Mouse (Mus musculus): ENCODE measurements around the gene Olfr1451.
"Not testable (repeated sequence)": the region's sequence is repeated elsewhere in the genome, so short reads cannot be mapped to it uniquely, and the experiment has no call there.

Gene Olfr1451

DNA sequence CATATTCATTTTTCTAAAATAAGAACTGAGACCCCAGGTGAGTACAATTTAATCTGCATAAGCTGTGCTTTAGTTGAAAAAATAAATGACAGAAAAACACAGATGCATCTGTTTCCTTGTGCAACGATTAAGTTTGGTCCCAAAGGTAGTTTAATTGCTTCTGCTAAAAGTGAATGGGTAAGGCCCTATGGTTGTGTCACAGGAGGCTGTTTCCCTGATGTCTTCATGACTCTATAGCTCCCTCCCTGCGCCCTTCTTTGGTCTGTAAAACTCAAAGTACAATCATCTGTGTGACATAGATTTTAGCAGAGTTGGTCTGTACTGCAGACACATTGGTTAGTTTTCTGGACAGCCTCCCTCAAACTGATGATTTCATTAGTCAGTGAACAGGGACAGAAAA, at the start of gene Olfr1451:
Olfr1451 (plus strand) TSS at position 301 of the 400 bp plus-strand sequence.
- no peak for DNase-seq

DNA sequence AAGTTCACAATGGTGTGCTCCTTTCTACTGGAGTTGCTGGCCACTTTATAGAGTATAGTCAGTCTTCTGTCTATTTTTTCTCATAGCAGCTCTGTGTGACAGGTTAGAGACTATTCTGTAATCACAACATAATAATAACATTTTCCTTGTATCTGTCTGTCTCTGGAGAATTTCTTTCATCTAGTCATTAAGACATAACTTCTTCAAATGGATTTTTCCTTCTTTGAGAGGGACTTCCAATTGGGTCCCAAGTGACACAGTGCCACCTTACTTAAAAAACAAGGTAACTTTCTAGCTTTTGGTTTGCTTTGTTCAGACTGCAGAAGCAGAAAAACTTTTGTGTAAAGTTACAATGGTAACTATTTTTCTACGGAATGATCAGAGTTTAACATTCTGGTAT, 44.9 kb upstream of the Olfr1451 start, which contains the start of gene Olfr1450:
Olfr1450 (plus strand) TSS at position 301 of the 400 bp plus-strand sequence.
- no peak for DNase-seq

DNA sequence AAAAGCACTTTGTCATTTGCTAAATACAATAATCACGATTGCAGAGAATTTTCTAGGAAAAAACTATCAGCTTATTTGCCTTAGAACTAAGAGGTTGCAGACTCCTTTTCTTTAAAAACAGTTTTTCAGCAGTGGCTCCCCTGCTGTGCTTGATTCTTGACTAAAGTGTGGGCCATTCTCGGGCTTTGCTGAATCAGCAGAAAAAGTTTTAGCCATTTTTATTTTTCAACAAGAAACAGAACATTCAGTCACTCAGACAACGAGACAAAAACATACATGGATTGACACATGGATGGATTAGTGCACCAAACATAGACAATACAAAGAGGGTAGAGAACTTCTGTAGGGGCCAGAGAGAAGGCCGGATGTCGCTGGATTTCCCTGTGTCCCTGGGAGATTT, 24.7 kb upstream of the Olfr1451 start:
- DNase-seq: not testable (repeated sequence)

DNA sequence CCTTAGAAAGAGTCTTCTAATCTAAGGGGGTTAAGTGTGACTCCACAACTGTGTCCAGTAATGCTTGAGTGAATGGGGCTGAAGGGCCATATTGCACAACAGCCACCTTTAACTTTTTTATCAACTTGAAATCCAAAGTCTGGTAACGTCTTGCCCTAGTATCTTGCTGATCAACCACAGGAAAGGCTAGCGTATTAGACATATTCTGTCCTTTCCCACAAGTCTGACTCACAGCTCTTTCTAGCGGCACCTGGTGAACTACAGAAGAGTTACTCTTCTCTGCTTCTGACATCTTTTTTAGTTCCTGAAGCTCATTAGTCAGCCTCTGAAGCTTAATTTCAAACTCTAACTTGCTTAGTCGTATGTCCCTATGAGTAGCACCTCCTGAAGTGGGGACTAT, 2.5 kb upstream of the Olfr1451 start:
- DNase-seq: not testable (repeated sequence)

DNA sequence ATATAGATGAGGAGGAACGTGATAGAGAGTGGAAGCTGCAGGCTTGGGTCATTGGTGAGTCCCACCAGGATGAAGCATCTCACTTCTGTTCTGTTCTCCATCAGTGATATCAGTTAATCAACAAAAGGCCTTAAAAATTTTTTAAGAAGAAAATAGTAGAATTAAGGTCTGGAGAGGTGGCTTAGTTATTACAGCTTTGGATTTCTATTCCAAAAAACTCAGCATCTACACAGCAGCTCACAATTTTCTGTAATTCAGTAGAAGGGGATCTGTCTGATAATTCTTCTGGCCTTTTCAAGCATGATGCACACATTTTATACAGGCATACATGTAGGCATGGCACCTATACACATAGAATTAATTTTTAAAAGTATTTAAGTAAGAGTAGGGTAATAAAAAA, 33.4 kb downstream of the Olfr1451 start, which contains the start of gene Olfr1453:
Olfr1453 (minus strand) TSS at position 101 of the 400 bp plus-strand sequence.
- no peak for DNase-seq
